Mouse (Mus musculus) myocyte (in vitro differentiated cells): ENCODE data around the gene Shank2. TPM values are rescaled to one million over a fixed set of nuclear protein-coding genes. Genes with fewer than 3 reads are reported as not detected.

Source experiments
- H3K27me3 ChIP-seq: one replicate; pipeline ENCODE4 v1.6.1; 2011; ENCODE audit not compliant: control insufficient read depth, insufficient read depth, insufficient read length
- H3K36me3 ChIP-seq: one replicate; pipeline ENCODE4 v1.6.1; 2011; ENCODE audit not compliant: control insufficient read depth, insufficient read depth
- H3K4me2 ChIP-seq: one replicate; pipeline ENCODE4 v1.6.1; 2011; ENCODE audit warnings: low read depth, control low read depth
- H3K4me3 ChIP-seq: one replicate; pipeline ENCODE4 v1.5.1; 2011; ENCODE audit warnings: mild to moderate bottlenecking, control low read depth, moderate library complexity
- H3K79me2 ChIP-seq: one replicate; pipeline ENCODE4 v1.6.1; 2011; ENCODE audit not compliant: control insufficient read depth, insufficient read depth
- H3ac ChIP-seq: one replicate; pipeline ENCODE4 v1.6.1; 2011; ENCODE audit not compliant: control insufficient read depth, insufficient read length
- CEBPB ChIP-seq: IDR thresholded peaks from 2 replicates; pipeline ENCODE4 v1.6.1; 2011; ENCODE audit warnings: mild to moderate bottlenecking, moderate library complexity; ENCODE audit not compliant: poor library complexity, insufficient read depth, severe bottlenecking
- E2F4 ChIP-seq: IDR thresholded peaks from one replicate; pipeline ENCODE4 v1.6.1; 2011; ENCODE audit warnings: mild to moderate bottlenecking, control low read depth, moderate library complexity; ENCODE audit not compliant: insufficient read depth
- MAX ChIP-seq: IDR thresholded peaks from one replicate; pipeline ENCODE4 v1.6.1; 2011; ENCODE audit warnings: low read depth, mild to moderate bottlenecking, control low read depth
- MYOD1 ChIP-seq, 3 experiments: IDR thresholded peaks; one replicate each; pipeline ENCODE4 v1.6.1; 2011; ENCODE audit warnings: control low read depth in 2 of 3, low read depth in 2 of 3, mild to moderate bottlenecking in 2 of 3, moderate library complexity in 1 of 3; ENCODE audit not compliant: insufficient read length in 2 of 3, control insufficient read depth in 1 of 3
- MYOG ChIP-seq, 3 experiments: IDR thresholded peaks; one replicate each; pipeline ENCODE4 v1.6.1; 2011; ENCODE audit warnings: control low read depth in 2 of 3, low read depth in 2 of 3, mild to moderate bottlenecking in 2 of 3; ENCODE audit not compliant: insufficient read length in 2 of 3, control insufficient read depth in 1 of 3, insufficient read depth in 1 of 3
- POLR2A ChIP-seq: IDR thresholded peaks from one replicate; pipeline ENCODE4 v1.6.1; 2011; ENCODE audit warnings: low read depth, mild to moderate bottlenecking, control low read depth, moderate library complexity; ENCODE audit not compliant: insufficient read length
- POLR2AphosphoS2 ChIP-seq: IDR thresholded peaks from one replicate; pipeline ENCODE4 v1.6.1; 2011; ENCODE audit warnings: low read depth, control low read depth; ENCODE audit not compliant: insufficient read length
- REST ChIP-seq: IDR thresholded peaks from one replicate; pipeline ENCODE4 v1.6.1; 2011; ENCODE audit warnings: mild to moderate bottlenecking, control low read depth, moderate library complexity; ENCODE audit not compliant: insufficient read depth, insufficient read length
- SRF ChIP-seq: IDR thresholded peaks from one replicate; pipeline ENCODE4 v1.6.1; 2011; ENCODE audit warnings: low read depth; ENCODE audit not compliant: control insufficient read depth, insufficient read length
- TCF12 ChIP-seq: IDR thresholded peaks from one replicate; pipeline ENCODE4 v1.6.1; 2011; ENCODE audit warnings: mild to moderate bottlenecking, control low read depth; ENCODE audit not compliant: poor library complexity, insufficient read depth, severe bottlenecking
- TCF3 ChIP-seq: IDR thresholded peaks from one replicate; pipeline ENCODE4 v1.6.1; 2011; ENCODE audit warnings: low read depth, control low read depth; ENCODE audit not compliant: insufficient read length
- USF1 ChIP-seq: IDR thresholded peaks from one replicate; pipeline ENCODE4 v1.6.1; 2011; ENCODE audit warnings: low read depth, mild to moderate bottlenecking, control low read depth, moderate library complexity
- polyA plus RNA-seq: library from polyadenylated mRNA; unstranded; fragments of >200 nt; fragmentation: generic; extraction: Trizol; gene quantifications from one replicate; pipeline ENCODE4 v1.2.1, GENCODE M21; 2012; ENCODE audit warnings: missing spikeins

The Shank2 gene
- polyA plus RNA-seq: 0.07 TPM

DNA sequence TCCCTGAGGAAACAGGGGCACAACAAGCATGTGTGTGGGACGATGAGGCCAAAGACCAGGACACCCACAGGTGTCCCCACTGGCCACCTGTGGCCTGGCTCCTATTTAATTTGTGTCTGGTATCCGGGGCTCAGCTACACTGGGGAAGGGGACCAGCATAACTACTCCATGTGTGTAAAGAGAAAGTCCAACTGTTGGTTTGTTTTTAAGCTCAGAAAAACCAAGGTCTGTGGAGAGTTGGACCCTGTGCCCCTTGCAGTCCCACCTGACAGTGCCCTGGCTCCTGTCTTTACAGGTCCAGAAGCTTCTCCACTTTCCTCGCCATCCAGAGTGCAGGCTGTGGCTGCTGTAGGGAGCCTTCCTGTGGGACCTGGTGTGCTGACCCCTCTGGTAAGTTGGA, at the start of gene Shank2:
Gene Shank2 (plus strand): TSS at position 301 of the 400 bp plus-strand sequence.
- Histone ChIP-seq H3K36me3 (no peaks in the 10 kb centered on the region), H3K4me3 (no peak within 1 kb of the TSS), H3K79me2 (no peaks in the 10 kb centered on the region), H3K4me2 (no peak within 1 kb of the TSS), H3ac (no peak within 1 kb of the TSS), H3K27me3 (no peaks in the 10 kb centered on the region)
- no peak for TF ChIP-seq MAX
- no peak for TF ChIP-seq CEBPB
- TF ChIP-seq POLR2AphosphoS2: no peak
- no peak for TF ChIP-seq SRF
- no peak for TF ChIP-seq USF1
- no peak for TF ChIP-seq POLR2A
- TF ChIP-seq REST: no peak
- no peak for TF ChIP-seq E2F4
- no peak for TF ChIP-seq TCF3
- TF ChIP-seq MYOD1 (IDR thresholded peaks at IDR 0.05; ENCODE audit: control insufficient read depth in 1 of 3, insufficient read length in 2 of 3, low read depth in 2 of 3): no peak
- no peak for TF ChIP-seq MYOG (IDR thresholded peaks at IDR 0.05; ENCODE audit: control insufficient read depth in 1 of 3, insufficient read depth in 1 of 3, insufficient read length in 2 of 3, low read depth in 2 of 3)
- TF ChIP-seq TCF12: no peak

DNA sequence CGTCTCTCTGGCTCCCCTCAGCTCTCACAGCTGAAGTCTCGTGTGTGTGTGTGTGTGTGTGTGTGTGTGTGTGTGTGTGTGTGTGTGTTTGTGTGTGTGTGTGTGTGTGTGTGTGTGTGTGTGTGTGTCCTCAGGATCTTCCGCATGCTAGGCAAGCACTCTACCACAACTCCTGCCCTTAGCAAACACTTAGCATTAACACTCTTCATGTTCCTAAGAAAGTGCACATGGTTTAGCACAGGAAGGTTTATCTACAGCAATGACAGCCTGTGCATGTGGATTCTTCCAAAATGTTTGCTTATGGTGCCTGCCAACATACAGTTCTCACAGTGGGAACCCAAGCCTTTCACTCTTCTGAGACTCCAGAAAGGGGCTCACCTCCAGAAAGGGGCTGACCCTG, 49.6 kb upstream of the Shank2 start:
- Histone ChIP-seq H3ac (no peak overlapping the region), H3K36me3 (no peaks in the 10 kb centered on the region), H3K27me3 (peaks cover 33% of the 10 kb centered on the region), H3K4me2 (no peak overlapping the region), H3K4me3 (no peak overlapping the region), H3K79me2 (no peaks in the 10 kb centered on the region)
- TF ChIP-seq POLR2AphosphoS2: no peak

DNA sequence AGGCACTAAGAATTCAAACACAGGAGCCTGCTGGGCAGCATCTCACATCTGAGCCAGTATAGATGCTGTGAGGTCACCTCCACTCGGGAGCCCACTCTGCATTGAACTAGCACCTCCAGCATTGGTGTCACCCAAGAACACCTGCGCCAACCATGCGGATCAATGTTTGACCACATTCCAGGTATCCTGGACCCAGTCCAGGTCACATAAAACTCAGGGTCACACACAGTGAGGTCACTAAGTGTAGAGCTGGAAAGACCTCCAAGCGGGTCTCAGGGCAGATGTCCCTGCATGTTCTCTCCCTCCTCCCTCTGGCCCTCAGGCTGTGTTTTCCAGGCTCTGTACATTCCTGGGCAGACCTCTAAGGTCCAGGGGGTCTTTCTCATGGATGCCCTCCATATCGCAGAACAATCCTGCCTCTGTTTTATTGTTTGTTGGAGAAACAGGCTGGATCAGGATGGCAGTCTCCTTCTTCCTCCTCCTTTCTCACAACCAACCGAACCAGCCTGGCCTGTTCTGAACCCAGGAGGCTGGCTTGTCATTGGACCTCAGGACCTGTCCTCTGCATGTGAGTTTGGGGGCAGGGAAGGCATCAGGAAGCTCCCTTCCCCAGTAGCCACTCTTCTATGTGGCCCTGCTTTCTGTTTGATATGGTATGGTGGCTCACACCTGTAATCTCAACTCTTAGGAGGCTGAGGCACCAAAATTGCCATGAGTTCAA, 45.0 kb upstream of the Shank2 start:
- H3K4me2 ChIP-seq: no peak overlapping the region
- TF ChIP-seq TCF12: no peak
- TF ChIP-seq POLR2AphosphoS2: no peak
- no peak for TF ChIP-seq SRF
- no peak for TF ChIP-seq MYOG (IDR thresholded peaks at IDR 0.05; ENCODE audit: control insufficient read depth in 1 of 3, insufficient read depth in 1 of 3, insufficient read length in 2 of 3, low read depth in 2 of 3)
- TF ChIP-seq TCF3: no peak
- no peak for TF ChIP-seq CEBPB
- TF ChIP-seq MYOD1 (IDR thresholded peaks at IDR 0.05; ENCODE audit: control insufficient read depth in 1 of 3, insufficient read length in 2 of 3, low read depth in 2 of 3): no peak
- TF ChIP-seq USF1: no peak
- TF ChIP-seq E2F4: no peak
- TF ChIP-seq REST: no peak
- TF ChIP-seq POLR2A: no peak
- TF ChIP-seq MAX: no peak
- H3K27me3 ChIP-seq: peaks cover 12% of the 10 kb centered on the region
- H3K79me2 ChIP-seq: no peaks in the 10 kb centered on the region
- H3ac ChIP-seq: no peak overlapping the region
- no peaks in the 10 kb centered on the region for H3K36me3 ChIP-seq
- H3K4me3 ChIP-seq: no peak overlapping the region

DNA sequence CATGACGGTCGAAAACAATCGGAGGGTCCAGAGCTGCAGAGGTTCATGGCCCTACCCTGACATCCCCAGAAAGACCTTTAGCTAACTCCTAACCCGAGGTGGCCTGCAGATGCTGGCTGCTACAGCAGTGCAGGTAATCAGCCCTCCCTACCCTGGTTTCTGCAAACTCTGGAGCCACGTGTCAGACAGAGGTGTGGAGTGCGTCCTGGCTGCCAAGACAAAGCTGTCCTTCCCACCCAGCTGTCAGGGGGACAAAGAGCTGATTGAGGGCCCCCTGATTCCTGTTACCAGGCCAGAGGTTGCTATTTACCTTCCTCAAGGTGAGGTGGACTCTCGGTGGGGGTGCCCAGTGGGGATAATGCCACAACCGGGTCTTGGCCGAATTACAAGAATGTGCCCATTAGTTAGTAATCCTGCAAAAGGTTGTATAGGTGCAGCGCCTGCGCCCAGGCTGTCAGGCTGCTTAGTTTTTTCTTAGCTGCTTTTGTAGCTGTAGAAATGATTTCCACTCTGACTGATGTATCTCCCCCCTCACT, 43.6 kb upstream of the Shank2 start:
- no peak overlapping the region for H3K4me3 ChIP-seq
- H3K36me3 ChIP-seq: no peaks in the 10 kb centered on the region
- H3K79me2 ChIP-seq: no peaks in the 10 kb centered on the region
- H3K27me3 ChIP-seq: peaks cover 12% of the 10 kb centered on the region
- no peak overlapping the region for H3ac ChIP-seq
- no peak for TF ChIP-seq MAX
- TF ChIP-seq USF1: no peak
- TF ChIP-seq MYOG (IDR thresholded peaks at IDR 0.05; ENCODE audit: control insufficient read depth in 1 of 3, insufficient read depth in 1 of 3, insufficient read length in 2 of 3, low read depth in 2 of 3): no peak
- TF ChIP-seq SRF: no peak
- TF ChIP-seq TCF3: no peak
- TF ChIP-seq POLR2AphosphoS2: no peak
- TF ChIP-seq TCF12: no peak
- TF ChIP-seq POLR2A: no peak
- TF ChIP-seq CEBPB: no peak
- no peak for TF ChIP-seq E2F4
- no peak for TF ChIP-seq REST
- no peak for TF ChIP-seq MYOD1 (IDR thresholded peaks at IDR 0.05; ENCODE audit: control insufficient read depth in 1 of 3, insufficient read length in 2 of 3, low read depth in 2 of 3)
- H3K4me2 ChIP-seq: no peak overlapping the region

DNA sequence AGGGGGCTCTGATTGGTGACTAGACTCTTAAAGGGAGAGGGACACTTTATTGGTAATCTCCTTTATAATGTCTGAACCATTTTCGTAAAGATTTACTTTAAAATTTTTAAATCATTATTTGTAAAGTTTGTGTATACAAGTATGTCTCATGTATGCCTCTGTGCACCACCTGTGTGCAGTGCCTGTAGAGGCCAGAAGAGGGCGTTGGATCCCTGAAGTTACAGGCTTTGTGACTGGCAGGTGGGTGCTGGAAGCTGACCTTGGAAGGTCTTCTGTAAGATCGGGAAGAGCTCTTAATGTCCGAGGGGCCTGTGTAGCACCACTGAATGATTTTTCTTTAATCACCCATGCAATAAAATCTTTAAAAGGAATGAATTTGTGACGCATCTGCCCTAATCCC, 37.9 kb upstream of the Shank2 start:
- H3K79me2 ChIP-seq: no peaks in the 10 kb centered on the region
- no peaks in the 10 kb centered on the region for H3K36me3 ChIP-seq
- no peak overlapping the region for H3ac ChIP-seq
- no peak overlapping the region for H3K4me2 ChIP-seq
- H3K27me3 ChIP-seq: no peaks in the 10 kb centered on the region
- no peak overlapping the region for H3K4me3 ChIP-seq
- TF ChIP-seq CEBPB: no peak
- TF ChIP-seq SRF: no peak
- no peak for TF ChIP-seq TCF12
- no peak for TF ChIP-seq MYOG (IDR thresholded peaks at IDR 0.05; ENCODE audit: control insufficient read depth in 1 of 3, insufficient read depth in 1 of 3, insufficient read length in 2 of 3, low read depth in 2 of 3)
- TF ChIP-seq POLR2A: no peak
- no peak for TF ChIP-seq E2F4
- TF ChIP-seq REST: no peak
- no peak for TF ChIP-seq USF1
- no peak for TF ChIP-seq TCF3
- TF ChIP-seq POLR2AphosphoS2: no peak
- TF ChIP-seq MAX: no peak
- TF ChIP-seq MYOD1 (IDR thresholded peaks at IDR 0.05; ENCODE audit: control insufficient read depth in 1 of 3, insufficient read length in 2 of 3, low read depth in 2 of 3): no peak
